Mouse (Mus musculus): ENCODE results near the gene Ap4s1.
A peak's percentile ranks its signal among the peaks of the same experiment; 100 is the strongest.
"Not testable (repeated sequence)": the region's sequence is repeated elsewhere in the genome, so short reads cannot be mapped to it uniquely, and the experiment has no call there.

Gene Ap4s1

DNA sequence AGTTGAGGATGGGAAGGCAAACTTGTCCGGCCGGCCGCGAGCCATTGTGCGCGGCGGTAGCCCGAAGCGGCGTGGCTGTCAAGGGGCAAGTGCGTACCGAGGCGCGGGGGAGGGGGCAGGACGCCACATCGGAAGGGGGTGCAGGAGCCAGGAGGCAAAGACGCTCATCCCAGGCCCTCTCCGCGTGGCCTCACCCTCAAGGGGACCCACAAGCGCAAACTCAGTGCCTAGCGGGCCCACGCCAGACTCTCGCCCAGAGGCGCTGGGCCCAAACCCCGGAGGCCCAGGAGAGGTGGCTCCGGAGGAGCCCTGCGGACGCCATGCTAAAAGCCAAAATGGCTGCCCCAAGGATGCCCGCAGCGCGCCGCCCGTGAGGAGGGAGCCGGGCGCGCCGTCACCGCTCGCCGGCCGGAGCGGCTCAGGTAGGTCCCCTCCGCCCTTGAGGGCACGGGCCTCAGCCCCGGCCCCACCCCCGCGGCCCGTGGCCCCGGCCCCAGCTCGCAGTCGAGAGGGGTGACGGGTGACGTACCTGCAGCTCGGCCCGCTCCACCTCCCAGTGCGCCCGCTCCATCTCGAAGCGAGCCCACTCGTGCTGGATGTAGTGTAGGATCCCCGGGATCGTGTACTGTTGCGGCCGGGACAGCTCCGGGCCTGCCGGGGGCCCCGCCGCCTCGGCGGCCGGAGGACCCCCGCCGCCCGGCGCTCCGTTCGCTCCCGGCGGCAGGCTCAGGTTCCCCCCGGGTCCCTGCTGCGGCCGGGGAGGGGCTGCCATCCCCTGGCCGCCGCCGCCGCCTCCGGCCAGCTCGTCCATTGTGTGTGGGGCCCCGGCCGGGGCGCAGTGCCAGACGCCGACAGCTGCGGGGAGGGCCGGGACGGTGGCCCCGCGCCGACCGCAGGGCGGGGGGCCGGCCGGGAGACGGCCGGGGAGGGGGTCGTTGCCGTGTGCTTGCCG is at the start of gene Ap4s1:
Gene Ap4s1 (plus strand): TSS at position 141 of the 952 bp plus-strand sequence.
- DNase-seq, result peak; percentile 62

DNA sequence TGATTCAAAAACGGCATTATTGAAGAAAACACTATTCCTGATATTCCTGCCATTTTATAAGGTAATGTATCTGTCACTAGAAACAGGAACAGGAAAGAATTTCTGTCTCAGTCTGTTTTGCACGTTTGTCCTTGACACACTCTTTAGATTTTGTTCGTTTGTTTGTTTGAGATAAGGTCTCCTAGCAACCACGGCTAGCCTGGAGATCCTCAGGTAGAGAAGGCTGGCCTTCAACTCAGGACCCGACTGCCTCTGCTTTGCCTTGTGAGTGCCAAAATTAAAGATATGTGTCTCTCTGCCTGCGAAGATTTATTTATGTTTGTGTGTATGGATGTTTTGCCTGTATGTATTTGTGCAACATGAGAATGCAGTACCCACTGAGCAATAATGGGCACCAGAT is 49.0 kb upstream of the Ap4s1 start:
- DNase-seq, result no peak

DNA sequence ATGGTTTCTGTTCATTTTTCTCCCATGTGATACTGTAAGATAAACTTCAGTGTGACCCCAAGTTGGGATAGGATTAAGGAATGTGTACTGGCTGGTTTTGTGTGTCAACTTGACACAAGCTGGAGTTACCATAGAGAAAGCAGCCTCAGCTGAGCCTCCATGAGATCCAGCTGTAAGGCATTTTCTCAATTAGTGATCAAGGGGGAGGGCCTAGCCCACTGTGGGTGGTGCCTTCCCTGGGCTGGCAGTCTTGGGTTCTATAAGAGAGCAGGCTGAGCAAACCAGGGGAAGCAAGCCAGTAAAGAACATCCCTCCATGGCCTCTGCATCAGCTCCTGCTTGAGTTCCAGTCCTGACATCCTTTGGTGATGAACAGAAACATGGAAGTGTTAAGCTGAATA is 41.4 kb upstream of the Ap4s1 start:
- not testable (repeated sequence) for DNase-seq

DNA sequence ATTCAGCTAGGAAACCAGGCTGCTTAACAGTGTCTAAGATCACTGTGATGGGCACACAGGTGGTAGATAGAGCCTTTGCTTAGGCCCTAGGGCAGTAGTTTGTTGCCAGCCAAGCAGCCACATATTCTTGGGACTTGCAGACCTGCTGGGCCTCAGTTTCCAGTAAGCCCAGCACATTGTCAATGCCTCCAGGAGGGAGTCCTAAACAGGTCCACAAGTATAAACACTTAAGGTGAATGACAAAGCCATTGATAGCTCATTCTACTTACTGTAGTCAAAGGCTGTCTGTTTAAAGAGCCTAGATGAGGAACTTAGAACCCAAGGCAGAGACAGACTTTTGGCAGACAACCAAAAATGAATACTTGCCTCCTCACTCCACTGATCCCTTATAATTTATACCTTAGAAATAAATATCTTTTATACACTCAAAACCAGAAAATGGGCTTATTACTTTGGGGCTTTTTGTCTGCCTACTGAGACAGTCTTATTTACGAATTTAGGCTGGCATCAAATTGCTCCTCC is 34.8 kb upstream of the Ap4s1 start:
- DNase-seq, result no peak

DNA sequence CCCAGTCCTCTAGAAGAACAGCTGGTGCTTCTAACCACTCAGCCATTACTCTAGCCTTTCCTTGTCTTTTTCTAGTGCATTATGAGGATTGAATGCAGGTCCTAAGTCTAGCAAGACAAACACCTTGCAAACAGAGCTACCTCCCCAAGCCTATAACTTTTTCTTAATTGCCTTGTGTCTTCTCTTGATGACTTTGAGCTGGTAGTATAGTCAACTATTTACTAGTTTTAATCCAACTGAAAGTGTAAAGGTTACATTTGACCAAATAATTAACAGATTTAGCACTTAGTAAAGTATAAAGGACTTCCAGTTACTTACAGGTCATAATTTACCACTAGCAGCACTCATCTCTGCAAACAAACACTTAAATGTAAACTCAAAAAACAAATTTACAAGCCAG is 27.8 kb upstream of the Ap4s1 start:
- no peak for DNase-seq

DNA sequence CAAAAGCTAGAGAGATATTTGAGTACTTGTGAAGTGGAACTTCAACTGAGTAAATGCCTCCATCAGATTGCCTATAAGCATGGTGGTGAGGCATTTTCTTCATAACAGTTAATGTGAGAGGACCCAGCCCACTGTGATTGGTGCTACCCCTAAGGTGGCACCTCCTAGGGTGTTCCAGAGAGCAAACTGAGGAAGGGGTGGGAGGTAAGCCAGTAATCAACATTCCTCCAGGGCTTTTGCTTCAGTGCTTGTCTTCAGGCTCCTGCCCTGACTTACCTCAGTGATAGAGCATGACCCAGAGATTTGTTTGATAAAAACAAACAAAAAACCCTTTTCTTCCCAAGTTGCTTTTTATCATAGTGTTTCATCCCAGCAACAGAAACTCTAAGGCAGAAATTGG is 26.9 kb upstream of the Ap4s1 start:
- DNase-seq, result no peak

DNA sequence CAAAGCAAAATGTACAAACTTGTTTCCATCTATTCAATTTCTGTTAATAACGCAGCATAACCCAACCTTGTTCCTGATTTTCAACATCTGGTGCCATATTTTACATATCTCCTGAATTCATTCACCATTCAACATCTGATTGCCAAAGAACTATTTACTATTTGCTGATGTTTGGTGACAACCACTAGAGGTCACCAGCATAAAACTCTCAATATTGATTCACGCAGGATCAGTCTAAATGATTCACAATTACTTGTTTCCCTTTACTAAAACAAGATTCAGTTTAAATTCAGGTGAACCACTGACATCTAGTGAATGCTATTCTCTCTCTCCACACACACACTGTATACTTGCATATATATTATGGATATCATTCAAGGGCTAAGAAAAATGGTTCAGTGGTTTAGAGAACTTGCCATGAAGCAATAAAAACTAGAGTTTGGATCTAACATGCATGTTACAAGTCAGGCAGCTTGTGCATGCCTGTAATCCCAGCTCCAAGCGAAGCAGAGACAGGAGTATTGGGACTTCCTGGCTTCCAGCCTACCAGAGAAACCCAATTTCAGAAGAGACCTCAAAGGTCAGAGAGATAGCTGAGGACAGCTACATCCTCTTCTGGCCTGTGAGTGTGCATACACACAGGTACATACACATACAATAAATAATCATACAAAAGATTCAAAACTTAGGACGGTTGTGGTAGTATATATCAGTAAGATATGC is 24.0 kb upstream of the Ap4s1 start:
- DNase-seq, result no peak

DNA sequence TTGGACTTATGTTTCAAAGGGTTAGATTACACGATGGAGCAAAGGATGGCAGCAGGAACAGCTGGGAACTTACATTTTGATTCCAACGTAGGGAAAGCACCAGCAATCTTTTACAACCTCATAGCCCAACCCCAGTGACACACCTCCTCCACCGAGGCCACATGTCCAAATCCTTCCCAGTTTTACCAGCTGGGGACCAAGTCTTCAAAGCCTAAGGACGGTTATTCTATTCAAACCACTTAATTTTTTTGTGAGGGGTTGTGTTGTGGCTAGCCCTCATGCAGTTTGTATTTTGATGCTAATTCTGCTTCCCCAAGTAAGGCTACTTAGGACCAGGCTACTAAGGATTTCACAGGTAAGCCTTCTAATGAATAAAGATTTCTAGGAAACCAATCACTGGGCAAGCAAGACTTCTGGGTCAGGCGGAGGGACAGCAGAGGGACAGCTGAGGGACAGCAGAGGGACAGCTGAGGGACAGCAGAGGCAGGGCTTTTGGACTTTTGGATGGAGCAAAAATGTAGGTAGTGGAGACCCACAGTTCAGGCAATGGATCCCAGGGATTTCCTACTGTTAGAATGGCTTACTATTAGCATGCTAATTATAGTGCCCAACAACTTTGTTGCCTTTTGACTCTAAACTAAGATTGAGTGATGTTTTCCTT is 19.5 kb upstream of the Ap4s1 start:
- DNase-seq, result no peak

DNA sequence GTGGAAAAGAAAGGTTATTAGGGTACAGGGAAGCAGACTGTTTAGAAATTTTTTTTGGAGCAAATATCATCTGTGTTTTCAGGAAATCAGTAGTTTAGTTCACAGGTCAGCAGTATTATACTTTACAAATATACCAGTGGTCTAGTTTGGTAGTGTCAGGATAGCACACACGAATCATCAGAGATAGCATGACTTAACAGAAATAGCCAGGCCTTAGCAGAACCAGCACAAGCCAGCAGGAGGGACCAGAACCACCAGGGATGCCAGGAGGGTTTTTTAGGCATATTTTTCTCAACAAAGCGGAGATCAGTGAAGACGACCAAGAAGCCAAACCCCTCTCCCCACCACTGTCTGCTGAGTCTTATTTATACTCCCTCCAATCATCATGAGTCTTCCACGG is 17.6 kb upstream of the Ap4s1 start:
- DNase-seq, result no peak

DNA sequence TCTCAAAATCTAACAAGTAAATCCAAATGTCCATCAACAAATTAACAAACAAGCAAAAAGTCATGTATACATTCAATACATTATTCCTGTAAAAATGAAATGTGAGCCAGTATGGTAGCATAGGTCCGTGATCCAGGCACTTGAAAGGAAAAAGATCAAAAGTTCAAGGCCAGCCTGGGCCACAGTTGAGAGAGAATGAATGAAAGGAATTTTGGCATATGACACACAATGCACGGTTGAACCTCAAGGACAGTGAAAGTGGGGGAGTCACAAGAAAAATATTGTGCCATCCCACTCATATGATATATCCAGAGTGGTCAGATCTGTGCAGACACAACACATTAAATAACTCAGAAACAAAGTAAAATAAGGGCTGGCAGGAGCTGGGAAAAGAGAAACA is 14.4 kb upstream of the Ap4s1 start:
- no peak for DNase-seq

DNA sequence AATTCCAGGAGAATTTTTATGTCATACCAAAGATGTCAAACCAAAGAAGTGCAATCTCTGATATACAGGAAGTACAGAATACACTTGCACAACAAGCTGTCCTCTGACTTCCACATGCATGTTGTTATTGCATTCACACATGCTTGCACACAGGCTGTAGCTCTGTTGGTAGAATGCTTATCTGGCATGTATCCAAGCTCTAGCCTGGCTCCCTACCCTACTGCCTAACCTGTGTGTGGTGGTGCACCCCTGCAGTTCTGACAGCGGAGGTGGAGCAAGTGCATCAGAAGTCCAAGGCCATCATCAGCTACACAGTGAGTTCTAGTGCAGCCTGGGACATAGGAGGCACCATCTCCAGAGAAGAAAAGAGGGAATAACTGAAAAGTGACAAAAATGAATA is 12.0 kb upstream of the Ap4s1 start:
- no peak for DNase-seq

DNA sequence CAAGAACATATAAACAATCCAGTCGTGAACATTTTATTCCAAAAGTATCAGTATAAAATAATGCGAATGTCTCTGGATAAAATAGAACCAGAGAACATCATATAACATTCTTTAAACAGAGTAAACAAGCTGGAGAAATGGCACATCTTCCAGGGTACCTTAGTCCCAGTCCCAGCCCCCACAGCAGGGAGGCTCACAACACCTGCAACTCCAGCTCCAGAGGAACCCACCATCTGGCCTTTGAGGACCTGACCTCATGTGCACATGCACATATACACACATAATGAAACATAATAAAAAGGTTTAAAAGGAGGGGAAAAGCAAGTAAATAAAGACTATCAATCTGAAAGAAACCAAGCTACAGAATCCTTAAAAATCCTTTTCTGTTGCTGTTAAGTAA is 2.3 kb upstream of the Ap4s1 start:
- no peak for DNase-seq

DNA sequence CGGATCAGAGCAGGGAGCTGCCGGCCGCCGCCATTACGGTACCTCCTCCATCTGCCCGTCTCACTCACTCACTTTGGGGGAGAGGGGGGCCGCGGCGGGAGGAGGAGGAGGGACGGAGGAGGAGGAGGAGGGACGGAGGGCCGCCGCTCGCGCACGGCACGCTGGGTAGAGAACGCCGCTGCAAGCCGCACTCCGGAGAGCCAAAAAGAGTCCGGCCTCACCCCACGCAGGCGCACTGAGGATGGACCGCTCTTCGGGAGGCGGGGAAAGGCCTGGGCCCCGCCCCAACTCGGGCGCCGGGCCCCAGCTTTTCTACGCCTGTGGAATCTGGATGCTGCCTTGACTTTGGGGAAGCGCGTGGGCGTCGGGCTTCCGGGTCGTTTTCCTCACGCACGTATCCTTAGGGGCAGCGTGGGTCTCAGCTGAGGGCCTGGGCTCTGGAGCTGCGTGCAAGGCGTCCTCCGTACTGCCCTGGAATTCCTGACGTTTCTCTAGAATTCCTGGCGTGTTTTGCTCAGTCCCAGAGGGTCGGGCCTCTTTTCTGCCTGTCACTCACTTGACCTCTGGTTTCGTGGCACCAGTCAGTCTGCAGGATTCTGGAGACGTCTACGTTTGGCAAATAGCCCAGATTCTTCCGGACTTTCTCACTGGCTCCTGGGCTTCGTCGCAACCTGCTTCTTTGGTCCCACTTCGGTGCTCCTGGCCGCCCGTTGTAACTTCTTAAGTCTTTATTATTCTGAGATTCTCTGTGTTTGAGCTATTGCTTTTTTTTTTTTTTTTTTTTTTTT is 1.2 kb downstream of the Ap4s1 start, which contains the start of gene Strn3:
Gene Strn3 (minus strand): TSS at position 53 of the 788 bp plus-strand sequence.
- peak; percentile 98 for DNase-seq

DNA sequence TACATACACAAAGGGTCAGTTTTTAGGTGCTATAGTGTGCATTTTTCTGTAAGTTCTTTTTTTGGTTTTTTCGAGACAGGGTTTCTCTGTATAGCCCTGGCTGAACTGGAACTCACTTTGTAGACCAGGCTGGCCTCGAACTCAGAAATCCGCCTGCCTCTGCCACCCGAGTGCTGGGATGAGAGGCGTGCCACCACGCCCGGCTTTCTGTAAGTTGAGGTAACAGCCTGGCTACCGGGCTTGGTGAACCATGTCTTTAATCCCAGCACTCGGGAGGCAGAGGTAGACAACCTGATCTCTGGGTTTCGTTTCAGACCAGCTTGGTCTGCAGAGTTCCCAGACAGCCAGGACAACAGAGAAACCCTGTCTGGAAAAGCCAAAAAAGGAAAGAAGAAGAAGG is 2.0 kb downstream of the Ap4s1 start:
- DNase-seq, result not testable (repeated sequence)

DNA sequence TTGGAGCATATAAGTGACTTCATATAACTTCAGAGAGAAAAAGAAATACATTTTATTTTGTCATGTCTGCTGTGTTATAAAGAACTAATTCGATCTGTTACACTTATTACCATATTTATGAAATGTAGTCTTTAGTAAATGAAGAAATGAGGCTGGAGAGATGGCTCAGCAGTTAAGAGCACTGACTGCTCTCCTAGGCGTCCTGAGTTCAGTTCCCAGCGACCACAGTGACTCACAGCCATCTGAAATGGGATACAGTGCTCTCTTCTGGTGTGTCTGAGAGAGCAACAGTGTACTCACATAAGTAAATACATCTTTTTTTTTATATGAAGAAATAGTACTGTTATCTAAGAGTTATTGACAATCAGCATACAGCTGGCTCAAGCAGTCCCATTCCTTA is 2.6 kb downstream of the Ap4s1 start:
- DNase-seq, result no peak

DNA sequence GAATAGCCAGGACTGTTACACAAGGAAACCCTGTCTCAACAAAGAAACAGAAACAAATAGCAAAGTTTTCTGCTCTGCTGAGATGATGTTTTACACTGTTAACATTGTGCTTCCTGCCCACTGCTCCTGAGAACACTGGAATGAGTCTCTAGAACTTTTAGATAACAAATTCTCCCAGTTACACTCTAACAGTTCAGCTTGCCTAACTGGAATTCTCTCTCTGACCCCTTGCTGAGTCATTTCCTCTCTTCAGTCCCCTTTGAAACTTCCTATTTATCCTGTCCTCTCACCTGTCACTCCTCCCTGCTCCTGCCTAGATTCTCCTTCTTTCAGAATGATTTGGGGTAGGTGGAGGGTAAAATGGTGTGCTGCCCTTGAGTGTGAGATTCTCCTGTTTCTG is 3.3 kb downstream of the Ap4s1 start:
- DNase-seq, result no peak

DNA sequence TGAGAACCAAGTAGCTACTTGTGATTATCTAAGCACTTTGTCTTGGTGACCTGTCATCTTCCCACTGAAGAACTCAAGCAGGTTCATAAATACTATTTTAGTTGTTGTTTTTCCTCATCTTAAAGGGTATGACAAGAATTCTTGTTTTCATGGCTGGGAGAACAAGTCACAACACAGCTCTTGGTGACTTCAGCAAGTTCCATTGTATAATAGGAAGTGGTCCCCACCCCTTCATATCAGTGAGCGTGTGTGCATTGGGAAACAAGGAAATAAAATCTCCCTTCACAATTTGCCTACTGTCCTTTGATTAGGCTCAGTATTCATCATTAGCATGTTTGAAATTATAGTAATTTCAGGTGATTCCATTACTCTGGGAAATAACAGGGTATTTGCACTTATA is 4.1 kb downstream of the Ap4s1 start:
- no peak for DNase-seq

DNA sequence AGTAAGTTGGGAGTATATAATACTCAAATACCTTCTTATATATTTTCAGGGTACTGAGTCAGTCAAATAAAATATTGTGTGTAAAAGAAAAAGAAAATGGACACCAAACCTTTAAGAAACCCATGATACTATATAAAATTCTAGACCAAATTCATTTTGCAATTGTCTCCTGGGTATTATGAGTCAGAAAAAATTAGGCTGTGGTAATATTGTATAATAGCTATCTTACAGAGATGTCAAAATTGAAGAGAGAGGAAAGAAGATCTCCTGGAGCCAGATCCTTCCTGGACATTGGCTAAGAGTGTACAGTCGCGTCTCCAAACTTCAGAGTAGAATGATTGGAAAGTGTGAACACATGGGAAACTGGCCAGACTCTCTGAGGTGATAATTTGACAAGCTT is 5.3 kb downstream of the Ap4s1 start:
- DNase-seq, result no peak

DNA sequence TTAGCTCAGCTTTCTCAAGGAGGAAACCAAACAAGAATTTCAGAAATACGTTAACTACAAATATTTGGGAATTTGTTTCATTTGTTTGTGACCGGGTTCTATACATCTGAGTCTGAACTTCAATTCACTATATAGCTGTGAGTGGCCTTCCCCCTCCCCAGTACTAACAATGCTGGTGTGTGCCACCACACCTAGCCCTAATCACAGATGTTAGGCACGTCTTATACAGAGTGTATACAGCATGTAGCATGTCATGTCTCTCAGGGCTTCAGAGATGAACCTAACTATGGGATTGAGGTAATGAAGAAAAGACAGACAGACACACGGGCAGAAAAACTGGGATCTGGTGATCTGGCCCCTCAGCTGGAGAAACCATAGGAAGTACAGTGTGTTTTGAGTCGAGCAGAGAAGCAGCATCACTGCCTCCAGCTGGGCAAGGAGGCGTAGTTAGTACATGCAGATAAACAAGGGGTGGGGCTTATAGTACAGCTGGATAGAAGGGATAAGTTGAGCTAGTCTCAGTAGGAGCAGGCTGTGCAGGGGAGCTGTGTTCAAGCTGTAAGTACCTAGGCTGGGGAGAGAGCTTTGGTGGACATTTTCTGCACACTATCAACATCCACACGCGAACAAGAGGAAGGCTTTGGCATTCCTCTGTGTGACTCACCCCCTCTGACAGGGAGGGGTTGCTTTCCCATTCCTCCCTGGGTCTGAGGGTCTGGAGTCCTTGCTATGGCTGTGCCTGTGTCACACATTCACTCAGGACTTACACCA is 9.0 kb downstream of the Ap4s1 start:
- DNase-seq, result no peak

DNA sequence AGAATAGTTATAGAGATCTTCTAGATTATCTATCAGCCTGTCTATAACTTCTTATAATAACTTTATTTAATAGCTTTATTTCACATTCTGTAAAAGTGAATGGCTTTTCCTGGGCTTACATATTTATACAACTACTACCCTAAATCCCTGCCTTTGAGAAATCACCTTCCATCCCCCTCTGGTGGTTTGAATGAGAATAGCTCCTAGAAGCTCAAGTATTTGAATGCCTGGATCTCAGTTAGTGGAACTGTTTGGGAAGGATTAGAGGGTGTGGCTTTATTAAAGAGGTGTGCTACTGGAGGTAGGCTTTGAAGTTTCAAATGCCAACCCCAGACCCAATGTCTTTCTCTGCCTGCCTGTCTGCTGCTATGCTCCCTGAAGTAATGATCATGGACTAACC is 10.9 kb downstream of the Ap4s1 start:
- no peak for DNase-seq

DNA sequence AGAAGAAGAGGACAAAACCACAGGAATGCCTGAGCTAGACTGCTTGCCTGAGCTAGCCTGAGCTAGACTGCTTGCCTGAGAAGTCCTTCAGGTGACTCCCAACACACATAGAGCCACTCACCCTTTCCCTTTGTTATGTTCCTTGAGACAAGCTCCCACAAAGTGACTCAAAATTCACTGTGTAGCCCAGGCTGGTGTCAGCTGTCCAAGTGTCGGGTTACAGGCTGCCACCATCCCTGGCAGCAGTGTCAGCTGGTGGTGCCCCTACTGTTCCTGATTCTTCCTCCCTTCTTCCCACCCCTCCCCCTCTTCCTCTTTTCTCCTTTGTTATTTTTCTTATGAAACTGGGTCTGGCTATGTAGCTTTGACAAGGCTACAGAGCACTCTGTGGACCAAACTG is 13.0 kb downstream of the Ap4s1 start:
- no peak for DNase-seq

DNA sequence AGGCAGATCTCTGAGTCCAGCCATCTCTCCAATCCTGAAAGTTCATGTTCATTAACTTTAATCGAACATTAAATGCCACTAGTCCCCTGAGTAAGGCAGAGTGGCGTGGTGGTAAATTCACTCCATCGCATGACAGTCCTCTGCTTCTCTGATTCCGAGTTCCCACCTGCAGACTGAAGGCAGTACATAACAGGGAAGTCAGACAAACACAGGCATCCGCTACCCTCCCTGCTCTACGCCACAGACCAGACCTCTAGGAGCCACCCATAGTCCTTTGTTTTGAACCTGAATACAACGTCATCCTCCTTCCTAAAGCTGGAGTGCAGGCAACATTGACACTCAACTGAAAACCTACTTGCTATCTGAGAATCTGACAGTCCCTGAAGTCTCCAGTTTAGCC is 13.7 kb downstream of the Ap4s1 start:
- no peak for DNase-seq

Measured in layer of hippocampus, adult 9-11 months (tissue).